In the genomic region with DNA sequence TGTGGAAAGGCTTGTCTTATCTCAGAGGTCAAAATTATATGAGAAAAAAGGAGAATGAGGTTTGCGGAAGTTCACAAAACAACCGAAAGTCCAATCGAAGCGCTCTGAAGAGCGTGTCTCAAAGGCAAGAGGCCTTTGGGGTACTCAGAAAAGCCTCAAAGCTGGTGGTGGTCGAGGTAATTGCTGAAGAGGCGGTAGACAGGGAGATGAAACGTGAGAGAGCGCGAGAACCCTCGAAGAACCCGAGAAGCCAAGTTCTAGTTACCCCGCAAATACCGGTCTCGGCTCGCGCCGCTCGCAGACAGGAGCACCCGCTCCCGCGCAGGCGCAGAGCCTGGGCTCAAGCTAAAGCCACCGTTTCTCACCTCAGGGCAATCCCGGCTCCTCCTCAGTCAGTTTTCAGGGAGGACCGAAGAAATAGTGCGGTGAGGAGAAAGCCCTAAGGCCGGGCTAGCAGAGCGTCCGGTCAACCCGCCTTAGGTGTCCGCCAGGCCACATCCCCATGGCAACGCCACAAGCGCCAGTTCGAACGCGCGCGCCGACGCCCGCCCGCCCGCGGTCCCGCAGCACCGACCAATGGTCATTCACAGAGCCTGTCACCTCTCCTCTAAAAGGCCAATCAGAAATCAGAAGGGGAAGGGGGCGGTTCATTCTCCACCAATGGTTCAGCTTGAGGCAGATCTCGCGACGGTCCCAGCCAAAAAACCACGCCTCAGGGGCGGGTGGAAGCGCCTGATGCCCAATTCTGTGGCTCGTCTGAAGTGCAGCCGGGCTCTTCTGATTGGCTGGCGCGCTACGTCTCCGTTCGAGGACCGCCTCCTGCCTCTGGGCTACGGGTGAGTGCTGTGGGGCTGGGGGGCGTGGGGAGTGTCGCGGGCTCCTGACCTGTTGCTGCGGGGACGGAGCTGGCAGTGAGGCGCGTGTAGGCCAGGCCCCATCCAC, we compare ENCODE assay signal across 8 mouse cellular contexts. TPM values are rescaled to one million over a fixed set of nuclear protein-coding genes. Genes with fewer than 3 reads are reported as not detected.
DNase-seq lines count a peak whose midpoint lies in the region; ATAC-seq and TF ChIP-seq lines count a peak whose summit lies in the region.

Gene Kif24 (minus strand): TSS at position 543 of the 942 bp plus-strand sequence.
Gene Nudt2 (plus strand): TSS at position 807 of the 942 bp plus-strand sequence.

- WGBS in heart, embryonic 11.5 days (ENCODE audit: insufficient replicate concordance), result under 1% methylated on average over 70 of the region's 70 CpGs
- WGBS in kidney, embryonic 16.5 days, result under 1% methylated on average over 70 of the region's 70 CpGs
- under 1% methylated on average over 70 of the region's 70 CpGs for WGBS in liver, adult 2 months

- H3K9ac ChIP-seq in heart, embryonic 11.5 days (ENCODE audit: low read depth, low read length), result peak within 1 kb of the TSS; percentile 82
- H3K9ac ChIP-seq in kidney, embryonic 16.5 days (replicated peaks; ENCODE audit: low read length), result peak within 1 kb of the TSS; percentile 85
- peak within 1 kb of the TSS; percentile 87 for H3K9ac ChIP-seq in liver, adult 2 months (ENCODE audit: low read depth, low read length)

- H3K27me3 ChIP-seq in C2C12 (ENCODE audit: control insufficient read depth, insufficient read depth, insufficient read length) (no peaks in the 10 kb centered on the region), myocyte (ENCODE audit: control insufficient read depth, insufficient read depth, insufficient read length) (no peaks in the 10 kb centered on the region)
- H3K27me3 ChIP-seq in erythroblast, embryonic 14.5 days (ENCODE audit: control insufficient read depth), result no peaks in the 10 kb centered on the region
- no peaks in the 10 kb centered on the region for H3K27me3 ChIP-seq in heart, embryonic 11.5 days (ENCODE audit: control insufficient read depth, insufficient read depth, low read length)
- H3K27me3 ChIP-seq in kidney, embryonic 16.5 days (ENCODE audit: insufficient read depth, low read length), result no peaks in the 10 kb centered on the region
- no peaks in the 10 kb centered on the region for H3K27me3 ChIP-seq in liver, adult 2 months (ENCODE audit: control insufficient read depth, insufficient read depth, low read length)
- H3K27me3 ChIP-seq in splenic B cell, adult 2 months (ENCODE audit: control insufficient read depth, insufficient read depth, low read length, poor library complexity, severe bottlenecking), result no peaks in the 10 kb centered on the region

- H3K4me1 ChIP-seq in erythroblast, embryonic 14.5 days (ENCODE audit: control insufficient read depth), result peaks cover 31% of the 10 kb centered on the region
- H3K4me1 ChIP-seq in heart, embryonic 11.5 days (ENCODE audit: control insufficient read depth, insufficient read depth, low read length), result no peaks in the 10 kb centered on the region; the same call in 1 of the 2 replicates
- H3K4me1 ChIP-seq in kidney, embryonic 16.5 days (ENCODE audit: insufficient read depth, low read length), result peaks cover 19% of the 10 kb centered on the region
- H3K4me1 ChIP-seq in liver, adult 2 months (ENCODE audit: control insufficient read depth, insufficient read depth, low read length), result peaks cover 4% of the 10 kb centered on the region

- peak; percentile 100 for DNase-seq in brain, embryonic 14.5 days (ENCODE audit: low read depth)
- DNase-seq in liver, adult 2 months (ENCODE audit: extremely low read depth, low read depth, low spot score), result peak; percentile 97
- peak; percentile 99 for DNase-seq in splenic B cell, adult 2 months (ENCODE audit: low read depth, low spot score)

- H3K79me2 ChIP-seq in C2C12 (ENCODE audit: control insufficient read depth, insufficient read depth) (peaks cover 45% of the 10 kb centered on the region), myocyte (ENCODE audit: control insufficient read depth, insufficient read depth) (peaks cover 32% of the 10 kb centered on the region)
- H3K79me2 ChIP-seq in liver, adult 2 months (ENCODE audit: control insufficient read depth, insufficient read depth, low read length), result no peaks in the 10 kb centered on the region

- H3K4me2 ChIP-seq in heart, embryonic 11.5 days, result peak within 1 kb of the TSS; percentile 81
- peak within 1 kb of the TSS; percentile 73 for H3K4me2 ChIP-seq in kidney, embryonic 16.5 days (replicated peaks; ENCODE audit: low read depth, low read length)
- H3K4me2 ChIP-seq in myocyte (ENCODE audit: low read depth), result peak within 1 kb of the TSS; percentile 88

- ATAC-seq in heart, embryonic 11.5 days (replicated peaks; ENCODE audit: insufficient number of reproducible peaks, low FRiP score, low TSS enrichment), result peak; percentile 98
- ATAC-seq in kidney, embryonic 16.5 days (ENCODE audit: low FRiP score, low TSS enrichment), result peak; percentile 99

- peak within 1 kb of the TSS; percentile 95 for H3ac ChIP-seq in C2C12 (ENCODE audit: control insufficient read depth, insufficient read length, low read depth)
- H3ac ChIP-seq in myocyte (ENCODE audit: control insufficient read depth, insufficient read length), result peak within 1 kb of the TSS; percentile 64

- no peak for TF ChIP-seq CTCF in C2C12 (IDR thresholded peaks at IDR 0.05; ENCODE audit: control insufficient read depth, insufficient read depth, insufficient read length)
- TF ChIP-seq CTCF in brain, embryonic 14.5 days (IDR thresholded peaks at IDR 0.05; ENCODE audit: borderline replicate concordance, extremely low read depth, insufficient read depth, insufficient read length), result no peak
- TF ChIP-seq CTCF in liver, adult 2 months (IDR thresholded peaks at IDR 0.05; ENCODE audit: low read depth, low read length), result no peak

- H3K4me3 ChIP-seq in C2C12 (ENCODE audit: insufficient read depth, poor library complexity, severe bottlenecking) (peak within 1 kb of the TSS; percentile 71), myocyte (peak within 1 kb of the TSS; percentile 74)
- peak within 1 kb of the TSS; percentile 73 for H3K4me3 ChIP-seq in erythroblast, embryonic 14.5 days (replicated peaks)
- H3K4me3 ChIP-seq in heart, embryonic 11.5 days (ENCODE audit: low read depth, low read length), result peak within 1 kb of the TSS; percentile 72
- peak within 1 kb of the TSS; percentile 90 for H3K4me3 ChIP-seq in kidney, embryonic 16.5 days (ENCODE audit: low read length)
- H3K4me3 ChIP-seq in liver, adult 2 months (ENCODE audit: insufficient read depth, low read depth, low read length), result peak within 1 kb of the TSS; percentile 88

- peak; percentile 59; the same call in 1 of the 2 replicates for TF ChIP-seq POLR2A in brain, embryonic 14.5 days (IDR thresholded peaks at IDR 0.05; ENCODE audit: borderline replicate concordance, extremely low read depth, insufficient read depth, insufficient read length, poor library complexity, severe bottlenecking)
- TF ChIP-seq POLR2A in liver, adult 2 months (IDR thresholded peaks at IDR 0.05; ENCODE audit: extremely low read depth, insufficient read depth, low read length), result peak; percentile 77; the same call in 1 of the 2 replicates
- peak; percentile 90 for TF ChIP-seq POLR2A in myocyte (IDR thresholded peaks at IDR 0.05; ENCODE audit: insufficient read length, low read depth)

- no peaks in the 10 kb centered on the region for H3K9me3 ChIP-seq in erythroblast, embryonic 14.5 days (ENCODE audit: control insufficient read depth, low read length)
- no peaks in the 10 kb centered on the region for H3K9me3 ChIP-seq in heart, embryonic 11.5 days (replicated peaks; ENCODE audit: control insufficient read depth, low read length)
- H3K9me3 ChIP-seq in kidney, embryonic 16.5 days (ENCODE audit: low read length), result no peaks in the 10 kb centered on the region

- H3K79me3 ChIP-seq in C2C12 (ENCODE audit: low read depth), result peaks cover 28% of the 10 kb centered on the region

- peak within 1 kb of the TSS; percentile 58; the same call in 1 of the 2 replicates for H3K27ac ChIP-seq in heart, embryonic 11.5 days (ENCODE audit: low read depth, low read length)
- peak within 1 kb of the TSS; percentile 89 for H3K27ac ChIP-seq in kidney, embryonic 16.5 days (ENCODE audit: low read length)
- H3K27ac ChIP-seq in liver, adult 2 months (replicated peaks; ENCODE audit: insufficient read depth, low read depth, low read length), result peak within 1 kb of the TSS; percentile 89

- H3K36me3 ChIP-seq in C2C12 (ENCODE audit: control insufficient read depth, insufficient read depth) (no peaks in the 10 kb centered on the region), myocyte (ENCODE audit: control insufficient read depth, insufficient read depth) (no peaks in the 10 kb centered on the region)
- peaks cover 11% of the 10 kb centered on the region for H3K36me3 ChIP-seq in erythroblast, embryonic 14.5 days (ENCODE audit: control insufficient read depth)
- H3K36me3 ChIP-seq in heart, embryonic 11.5 days (ENCODE audit: control insufficient read depth, insufficient read depth, low read length), result no peaks in the 10 kb centered on the region
- no peaks in the 10 kb centered on the region for H3K36me3 ChIP-seq in kidney, embryonic 16.5 days (ENCODE audit: insufficient read depth, low read length)
- no peaks in the 10 kb centered on the region for H3K36me3 ChIP-seq in liver, adult 2 months (ENCODE audit: control insufficient read depth, insufficient read depth, low read length)
- H3K36me3 ChIP-seq in splenic B cell, adult 2 months (ENCODE audit: control insufficient read depth, insufficient read depth, low read length, poor library complexity, severe bottlenecking), result no peaks in the 10 kb centered on the region

TF ChIP-seq in C2C12, 6 proteins besides CTCF, POLR2A, EP300 and RAD21 (continues in another document):
- no peak for TF ChIP-seq FOSL1 (IDR thresholded peaks at IDR 0.05; ENCODE audit: insufficient read depth, low read length, poor library complexity, severe bottlenecking)

TF ChIP-seq in myocyte, 11 proteins besides CTCF, POLR2A, EP300 and RAD21 (continues in another document):
- TF ChIP-seq E2F4 (IDR thresholded peaks at IDR 0.05; ENCODE audit: insufficient read depth), result peak; percentile 91

RNA-seq across cellular contexts. Expression of gene Kif24, which starts in this region (rescaled TPM):
- polyA plus RNA-seq in C2C12 (2012; fragmentation: generic; extraction: Trizol) (3.0 TPM), myocyte (2012; fragmentation: generic; extraction: Trizol) (7.2 TPM)
- polyA plus RNA-seq in brain, embryonic 14.5 days (2012; rRNA removed), result 4.2 TPM in 2 replicates
- 0.38 and 1.3 TPM in 2 replicates for polyA plus RNA-seq in erythroblast, embryonic 14.5 days (2012)
- 3.7 and 6.6 TPM in 2 replicates for polyA plus RNA-seq in heart, embryonic 11.5 days (2014; fragmentation: Nextera tagmentation; extraction: Ambion mirVana)
- polyA plus RNA-seq in kidney, embryonic 16.5 days (2015; fragmentation: Nextera tagmentation; extraction: Ambion mirVana), result 5.8 and 6.5 TPM in 2 replicates
- 0.37 and 0.94 TPM in 2 replicates for total RNA-seq in liver, adult 2 months (2014; rRNA removed)
- polyA plus RNA-seq in liver, adult 2 months (2012; rRNA removed), result 0.27 and 0.43 TPM in 2 replicates

RNA-seq across cellular contexts. Expression of gene Nudt2, which starts in this region (rescaled TPM):
- polyA plus RNA-seq in C2C12 (2012; fragmentation: generic; extraction: Trizol), result 27.3 TPM
- polyA plus RNA-seq in brain, embryonic 14.5 days (2012; rRNA removed), result 37.8 and 41.5 TPM in 2 replicates
- polyA plus RNA-seq in erythroblast, embryonic 14.5 days (2012), result 0.55 and 1.5 TPM in 2 replicates
- polyA plus RNA-seq in heart, embryonic 11.5 days (2014; fragmentation: Nextera tagmentation; extraction: Ambion mirVana), result 45.0 and 46.4 TPM in 2 replicates
- 54.4 and 56.0 TPM in 2 replicates for polyA plus RNA-seq in kidney, embryonic 16.5 days (2015; fragmentation: Nextera tagmentation; extraction: Ambion mirVana)
- 33.0 and 33.9 TPM in 2 replicates for total RNA-seq in liver, adult 2 months (2014; rRNA removed)
- 18.3 and 18.6 TPM in 2 replicates for polyA plus RNA-seq in liver, adult 2 months (2012; rRNA removed)
- polyA plus RNA-seq in myocyte (2012; fragmentation: generic; extraction: Trizol), result 36.9 TPM

Comparison
In these comparisons a context has a peak if more than half of its experiments do, and no peak if none do; other contexts are left out.
1. Peak in every context shown above with its lines: DNase-seq, ATAC-seq, H3K4me3 ChIP-seq and H3K27ac ChIP-seq.